Mouse (Mus musculus) thymus, postnatal 36 days (tissue): ENCODE measurements around the gene Ttc30a1.
"Not testable (repeated sequence)": the region's sequence is repeated elsewhere in the genome, so short reads cannot be mapped to it uniquely, and the experiment has no call there.

Experiments used
- DNase-seq, 2 experiments: peaks; one replicate each; pipeline ENCODE4 v3.0.0; 2022; ENCODE audit warnings: mixed read lengths in 2 of 2

Gene Ttc30a1

DNA sequence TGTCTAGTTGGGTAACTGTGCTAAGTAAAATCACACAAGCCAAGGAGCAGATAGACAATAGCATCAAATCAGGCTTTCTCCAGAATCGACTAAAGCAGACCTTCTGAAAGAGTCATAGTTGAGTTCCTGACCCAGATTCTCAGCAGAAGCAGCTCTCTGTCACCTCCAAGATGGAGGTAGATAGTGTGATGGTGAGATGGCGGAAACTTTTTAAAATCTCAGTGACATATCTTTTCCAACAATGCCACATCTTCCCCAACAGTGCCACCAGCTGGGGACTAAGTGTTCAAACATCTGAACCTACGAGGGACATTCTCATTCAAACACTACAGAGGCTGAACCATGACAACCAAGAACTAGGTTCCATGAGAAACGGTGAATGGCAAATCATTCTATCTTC is 859 bp upstream of the Ttc30a1 start:
- DNase-seq = no peak

DNA sequence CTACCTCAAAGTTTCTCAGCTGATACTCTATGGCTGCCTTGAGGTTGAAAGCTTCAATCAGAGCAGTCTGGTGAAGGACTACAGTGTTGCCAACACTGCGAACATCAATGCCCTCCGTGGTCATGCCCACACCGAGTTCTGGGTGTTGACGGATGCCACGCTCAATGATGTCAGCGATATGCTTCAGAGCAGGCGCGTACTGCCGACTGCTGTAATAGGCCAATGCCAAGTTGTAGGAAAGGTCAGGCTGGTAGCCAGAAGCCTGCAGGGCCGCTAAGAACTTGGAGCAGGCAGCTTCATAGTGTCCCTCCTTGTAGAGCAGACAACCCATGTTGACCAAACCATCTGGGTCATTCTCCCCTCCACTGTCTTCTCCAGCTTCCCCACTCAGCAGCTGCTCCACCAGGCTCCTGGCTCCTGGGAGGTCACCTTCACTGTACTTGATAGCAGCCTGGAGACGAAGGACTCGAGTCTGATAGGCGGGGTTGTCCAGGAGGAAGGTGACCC is 781 bp downstream of the Ttc30a1 start:
- not testable (repeated sequence) for DNase-seq

DNA sequence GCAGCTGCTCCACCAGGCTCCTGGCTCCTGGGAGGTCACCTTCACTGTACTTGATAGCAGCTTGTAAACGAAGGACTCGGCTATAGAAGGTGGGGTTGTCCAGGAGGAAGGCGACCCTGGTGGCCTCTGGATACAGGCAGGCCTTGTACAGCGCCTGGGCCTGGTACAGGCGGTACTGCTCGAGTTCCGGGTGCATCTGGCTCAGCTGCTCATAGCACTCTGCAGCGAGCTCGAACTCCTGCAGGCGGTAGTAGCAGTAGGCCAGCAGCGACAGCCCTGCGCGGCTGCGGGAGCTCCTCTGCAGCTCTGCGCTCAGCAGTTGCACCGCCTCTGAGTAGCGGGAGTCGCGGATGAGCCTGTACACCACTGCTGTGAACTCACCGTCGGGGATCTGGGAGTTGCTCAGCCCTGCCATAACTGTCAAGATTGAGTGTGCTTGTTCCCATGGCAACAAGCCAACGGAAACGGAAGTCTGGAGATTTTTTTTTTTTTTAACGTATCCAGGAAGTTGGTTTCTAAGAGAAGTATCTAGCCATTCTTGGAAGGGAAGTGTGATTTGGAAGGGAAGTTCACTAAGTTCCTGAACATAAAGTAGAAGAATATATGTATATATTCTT is 3.9 kb downstream of the Ttc30a1 start, which contains the start of gene Ttc30a2:
TSS of gene Ttc30a2 (minus strand) at position 419 of the 617 bp plus-strand sequence.
- peak in 1 of 2 experiments; percentile 21 for DNase-seq

DNA sequence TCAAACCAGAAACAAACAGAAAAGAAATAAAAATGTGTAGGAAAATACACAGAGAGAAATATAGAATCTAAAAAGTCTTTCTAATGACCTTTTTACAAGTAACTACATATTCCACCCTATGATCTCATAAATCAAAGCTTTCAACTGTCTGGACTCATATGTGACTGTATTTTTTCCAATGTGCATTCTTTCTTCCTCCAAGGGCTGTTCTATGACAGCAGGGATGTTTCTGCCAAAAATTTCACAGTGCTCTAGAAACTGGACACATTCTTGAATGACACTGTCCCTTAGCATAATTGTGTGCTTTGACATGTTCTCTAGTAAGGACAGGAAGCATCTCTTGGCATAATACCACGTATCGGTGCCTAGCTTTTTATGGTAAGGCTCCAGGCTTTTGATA is 5.7 kb downstream of the Ttc30a1 start:
- DNase-seq = not testable (repeated sequence)

DNA sequence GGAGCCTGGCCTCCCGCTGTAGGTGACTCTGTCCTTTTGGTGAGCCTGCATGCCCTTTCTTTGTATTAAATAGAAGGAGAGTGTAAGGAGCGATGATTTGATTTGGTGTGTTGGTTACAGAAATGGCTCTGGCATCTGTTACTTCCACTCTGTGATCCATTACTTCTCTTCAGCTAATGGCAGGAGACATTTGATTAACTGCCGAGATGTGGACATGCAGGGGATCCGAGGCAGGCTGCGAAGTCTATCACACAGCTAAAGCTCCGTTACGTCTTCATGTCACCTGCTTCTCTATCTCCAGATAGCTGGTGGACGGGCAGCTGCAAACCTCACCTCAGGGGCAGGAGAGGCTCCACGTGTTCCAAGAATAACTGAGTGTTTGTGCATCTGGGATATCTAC is 7.6 kb downstream of the Ttc30a1 start:
- no peak for DNase-seq

DNA sequence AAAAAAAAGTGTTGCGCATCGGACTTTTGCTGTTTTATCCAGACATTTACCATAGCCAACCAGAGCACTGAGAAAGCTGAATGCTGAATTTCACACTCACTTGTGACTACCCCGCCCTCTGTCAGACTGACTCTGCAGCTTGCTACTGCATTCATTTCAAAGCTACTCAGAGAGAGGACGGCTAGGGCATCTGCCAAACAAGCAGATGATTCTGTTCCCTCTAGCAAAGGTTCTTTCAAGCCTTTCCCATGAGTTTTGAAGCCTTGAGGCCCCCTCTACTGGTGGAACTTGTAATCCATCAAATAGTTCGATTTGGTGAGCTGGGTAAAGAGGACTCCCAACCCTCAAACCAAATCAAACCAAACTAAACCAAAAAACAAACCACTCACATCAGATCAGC is 16.8 kb downstream of the Ttc30a1 start:
- DNase-seq = peak; percentile 37 to 40

DNA sequence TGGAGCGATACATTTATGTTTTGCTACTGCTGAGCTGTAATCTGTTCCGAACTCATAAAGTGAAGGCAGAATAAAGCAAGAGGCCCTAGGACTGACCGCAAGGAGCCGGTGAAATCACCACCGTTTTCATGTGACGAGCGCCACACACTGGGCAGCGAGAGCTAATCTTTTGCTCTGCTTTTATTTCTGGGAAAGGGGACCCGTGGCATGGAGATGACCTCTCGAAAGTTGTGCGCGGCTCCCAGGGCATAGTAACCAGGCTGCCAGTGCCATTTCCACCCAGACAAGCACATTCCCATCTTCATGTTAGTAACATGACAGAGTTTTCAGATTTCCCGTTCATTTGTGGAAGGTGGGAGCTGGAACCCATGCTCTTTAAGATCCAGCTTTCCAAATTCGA is 17.3 kb downstream of the Ttc30a1 start:
- DNase-seq = peak; percentile 21 to 27

DNA sequence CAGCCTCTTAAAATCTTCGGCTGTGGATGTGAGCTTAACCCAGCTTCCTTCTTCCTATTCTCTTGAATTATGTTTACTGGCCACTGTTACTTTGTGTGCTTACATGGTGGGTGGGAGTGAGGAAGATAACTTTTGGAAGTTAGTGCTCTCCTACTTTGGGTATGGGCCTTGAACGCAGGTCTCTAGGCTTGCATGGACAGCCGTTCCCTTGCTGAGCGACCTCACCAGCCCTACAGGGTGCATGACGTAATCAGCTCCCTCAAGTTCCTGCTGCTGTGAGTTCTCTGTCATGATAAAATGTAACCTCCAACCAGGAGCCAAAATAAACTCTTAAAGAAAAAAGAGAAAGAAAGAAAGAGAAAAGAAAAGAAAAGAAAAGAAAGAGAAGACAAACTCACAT is 17.7 kb downstream of the Ttc30a1 start:
- no peak for DNase-seq

DNA sequence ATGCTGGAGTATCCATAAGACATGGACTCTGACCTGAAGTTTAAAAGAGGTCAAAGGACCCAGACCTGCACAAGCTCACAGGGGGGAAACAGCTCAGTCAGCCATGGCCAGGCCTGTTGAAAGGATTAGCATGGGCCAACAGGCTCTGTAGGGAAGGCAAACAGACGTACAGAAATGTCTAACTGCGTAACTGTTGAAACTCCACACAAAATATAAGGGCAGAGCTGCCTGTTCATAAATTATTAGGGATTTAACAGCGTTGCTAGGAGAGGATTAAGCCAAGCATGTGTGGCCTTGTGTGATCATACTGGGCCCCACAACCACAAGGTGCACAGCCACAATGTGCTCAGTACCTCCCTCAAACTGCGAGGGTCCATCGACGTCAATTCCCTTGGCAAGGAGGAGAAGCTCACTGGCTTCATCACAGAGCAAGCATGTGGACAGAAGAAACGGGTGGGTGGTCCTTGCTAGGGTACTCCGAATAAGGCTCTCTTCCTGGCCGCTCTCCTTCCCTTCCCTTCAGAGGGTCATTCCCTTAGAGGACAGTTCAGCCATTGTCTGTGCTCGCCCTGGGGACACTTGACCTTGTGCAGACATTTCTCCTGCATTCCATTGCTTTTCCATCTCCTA is 18.4 kb downstream of the Ttc30a1 start:
- DNase-seq = no peak

DNA sequence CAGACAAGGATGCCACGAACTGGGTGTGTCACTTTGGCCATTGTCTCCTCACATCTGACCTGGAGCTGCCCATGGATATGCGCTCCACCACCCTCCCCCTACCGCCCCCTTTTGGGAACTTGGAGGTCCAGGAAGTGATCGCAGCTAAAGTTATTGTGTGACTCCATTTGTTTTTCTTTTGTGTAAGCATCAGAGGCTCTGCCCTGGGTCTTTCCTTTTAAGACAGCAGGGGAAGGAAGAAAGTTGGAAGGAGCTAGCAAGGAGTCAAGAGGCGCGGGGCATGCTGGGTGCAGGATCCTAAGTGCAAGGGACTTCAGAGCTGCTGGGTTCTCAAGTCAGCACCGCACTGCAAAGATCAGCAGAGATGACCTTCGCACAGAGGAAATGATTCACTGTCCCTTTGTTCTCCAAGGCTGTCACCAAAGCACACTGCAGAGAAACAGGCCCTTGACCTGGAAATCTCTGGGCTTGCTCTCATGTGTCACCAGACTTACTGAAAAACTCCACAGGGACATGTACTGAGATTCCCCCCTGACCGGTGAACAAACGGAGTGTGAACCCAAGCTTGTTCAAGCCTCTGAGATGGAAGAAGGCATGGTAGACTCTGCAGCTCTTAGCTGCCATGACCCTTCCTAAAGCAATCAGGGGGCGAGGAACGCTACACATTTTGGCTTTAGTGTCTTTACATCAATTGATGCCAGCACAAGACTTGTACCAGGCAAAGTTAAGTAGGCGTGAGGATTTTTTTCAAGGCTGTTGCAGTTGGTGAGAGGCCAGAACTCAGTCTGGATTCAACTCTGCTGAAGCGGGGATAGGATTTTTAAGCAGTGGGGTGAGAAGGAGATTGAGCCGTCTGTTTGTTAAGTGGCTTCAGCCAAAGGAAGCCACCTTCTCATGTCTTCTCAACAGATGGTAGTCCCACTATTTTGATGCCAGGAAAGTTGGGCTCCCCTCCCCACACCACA is 21.1 kb downstream of the Ttc30a1 start:
- no peak for DNase-seq

DNA sequence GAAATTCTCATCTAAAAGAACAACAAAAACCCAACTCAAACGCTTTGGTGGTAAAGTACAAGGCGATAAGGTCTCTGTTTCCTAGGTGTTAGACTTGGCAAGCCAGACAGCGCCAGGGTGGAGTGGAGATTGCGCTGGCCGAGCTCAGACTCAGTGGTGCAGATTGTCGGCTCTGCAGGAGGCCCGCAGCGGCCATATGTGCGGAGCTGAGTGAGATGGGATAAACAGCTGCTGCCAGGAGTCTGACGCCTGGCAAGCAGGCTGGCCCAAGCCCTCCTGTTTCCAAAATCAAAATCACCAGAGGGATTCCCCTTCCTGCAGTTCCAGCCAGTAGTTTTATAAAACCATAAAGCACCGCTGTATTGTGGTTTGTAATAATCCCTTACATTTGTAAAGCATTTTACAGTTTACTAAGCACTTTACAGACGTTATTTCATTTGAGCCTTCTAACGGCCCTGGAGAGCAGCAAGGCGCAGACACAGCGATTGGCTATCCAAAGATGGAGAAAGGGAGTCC is 21.9 kb downstream of the Ttc30a1 start:
- no peak for DNase-seq

DNA sequence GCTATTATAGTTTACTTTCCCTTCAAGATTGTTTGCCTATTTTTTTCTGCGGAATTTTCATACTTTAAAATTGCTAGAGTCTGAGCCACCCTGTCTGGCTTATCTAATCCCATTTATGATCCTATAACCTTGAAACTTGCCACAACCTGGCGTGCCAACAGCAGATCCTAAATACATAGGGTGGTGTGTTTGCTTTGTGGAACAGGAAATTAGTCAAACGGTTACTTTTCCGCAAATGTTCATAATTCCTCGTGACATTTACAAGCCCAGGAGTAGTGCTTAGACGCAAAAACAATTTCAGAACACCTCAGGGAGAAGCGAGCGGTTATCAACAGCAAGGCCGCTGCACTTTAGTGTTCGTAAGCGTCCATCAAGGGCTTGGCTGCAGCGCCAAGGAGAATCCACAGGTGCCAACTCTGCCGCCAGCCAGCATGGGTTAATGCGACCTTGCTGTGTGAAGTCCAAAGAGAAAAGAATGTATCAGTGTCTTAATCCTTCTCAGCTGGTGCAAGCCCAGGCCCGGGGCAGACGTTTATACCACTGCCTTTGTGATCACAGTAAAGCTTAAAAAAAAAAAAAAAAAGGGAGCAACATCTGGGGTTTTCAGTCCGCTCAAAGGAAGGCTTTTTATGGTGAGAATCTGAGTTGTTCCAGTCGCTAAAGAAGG is 22.5 kb downstream of the Ttc30a1 start:
- no peak for DNase-seq

DNA sequence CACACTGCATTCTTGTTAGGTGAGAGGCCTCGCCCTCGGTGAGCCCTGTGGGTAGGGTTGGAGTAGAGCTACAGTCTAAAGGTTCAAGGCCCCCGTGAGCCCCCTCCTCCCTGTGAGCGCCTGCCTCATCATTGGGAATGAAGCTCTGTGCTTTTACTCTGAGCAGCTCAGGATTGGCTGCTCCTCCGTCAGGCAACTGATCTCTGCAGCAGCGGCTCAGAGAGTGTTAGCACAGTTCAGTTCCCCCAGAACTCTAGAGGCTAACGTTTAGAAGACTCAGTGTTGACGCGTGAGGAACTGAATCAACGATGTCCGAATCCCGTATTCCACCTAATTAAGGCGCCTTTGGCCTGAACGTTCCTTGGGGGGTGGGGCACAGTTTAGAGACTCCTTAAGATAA is 26.1 kb downstream of the Ttc30a1 start:
- DNase-seq = no peak

DNA sequence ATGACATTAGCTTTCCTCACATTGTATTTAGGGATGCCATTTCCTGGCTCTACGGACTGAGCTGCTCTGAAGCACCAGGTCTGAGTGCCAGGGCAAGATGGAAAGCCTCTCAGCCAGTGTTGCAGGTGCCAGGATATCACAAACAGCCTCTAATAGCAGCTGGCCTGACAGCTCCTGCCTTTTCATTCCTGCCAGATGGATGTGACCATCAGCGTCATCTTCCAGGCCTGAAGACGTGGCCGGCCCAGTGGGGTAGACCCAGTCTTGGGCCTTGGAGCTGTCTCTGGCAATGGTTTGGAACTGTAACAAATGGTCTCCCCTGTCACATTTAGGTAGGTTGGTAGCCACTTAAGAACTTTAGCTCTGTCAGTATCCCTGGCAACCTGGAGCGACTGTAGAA is 28.4 kb downstream of the Ttc30a1 start:
- no peak for DNase-seq

DNA sequence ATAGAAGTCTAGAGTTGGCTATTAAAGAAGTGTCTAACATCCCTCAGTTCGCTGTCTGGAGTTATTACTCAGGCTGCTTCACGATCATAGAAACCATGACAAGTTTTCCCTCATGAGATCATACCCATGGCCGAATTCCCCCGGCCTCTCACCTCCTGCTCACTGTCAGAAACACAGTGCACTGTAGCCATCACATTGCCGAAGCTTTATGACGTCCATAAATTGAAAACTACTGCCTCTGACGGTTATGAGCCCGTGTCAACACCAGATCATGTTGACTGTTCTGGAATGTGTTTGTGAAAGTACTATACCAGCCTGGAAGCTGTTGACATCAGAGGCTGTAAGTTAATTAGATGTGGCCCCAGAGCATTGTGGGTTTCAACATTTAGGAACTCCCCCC is 31.1 kb downstream of the Ttc30a1 start:
- no peak for DNase-seq

DNA sequence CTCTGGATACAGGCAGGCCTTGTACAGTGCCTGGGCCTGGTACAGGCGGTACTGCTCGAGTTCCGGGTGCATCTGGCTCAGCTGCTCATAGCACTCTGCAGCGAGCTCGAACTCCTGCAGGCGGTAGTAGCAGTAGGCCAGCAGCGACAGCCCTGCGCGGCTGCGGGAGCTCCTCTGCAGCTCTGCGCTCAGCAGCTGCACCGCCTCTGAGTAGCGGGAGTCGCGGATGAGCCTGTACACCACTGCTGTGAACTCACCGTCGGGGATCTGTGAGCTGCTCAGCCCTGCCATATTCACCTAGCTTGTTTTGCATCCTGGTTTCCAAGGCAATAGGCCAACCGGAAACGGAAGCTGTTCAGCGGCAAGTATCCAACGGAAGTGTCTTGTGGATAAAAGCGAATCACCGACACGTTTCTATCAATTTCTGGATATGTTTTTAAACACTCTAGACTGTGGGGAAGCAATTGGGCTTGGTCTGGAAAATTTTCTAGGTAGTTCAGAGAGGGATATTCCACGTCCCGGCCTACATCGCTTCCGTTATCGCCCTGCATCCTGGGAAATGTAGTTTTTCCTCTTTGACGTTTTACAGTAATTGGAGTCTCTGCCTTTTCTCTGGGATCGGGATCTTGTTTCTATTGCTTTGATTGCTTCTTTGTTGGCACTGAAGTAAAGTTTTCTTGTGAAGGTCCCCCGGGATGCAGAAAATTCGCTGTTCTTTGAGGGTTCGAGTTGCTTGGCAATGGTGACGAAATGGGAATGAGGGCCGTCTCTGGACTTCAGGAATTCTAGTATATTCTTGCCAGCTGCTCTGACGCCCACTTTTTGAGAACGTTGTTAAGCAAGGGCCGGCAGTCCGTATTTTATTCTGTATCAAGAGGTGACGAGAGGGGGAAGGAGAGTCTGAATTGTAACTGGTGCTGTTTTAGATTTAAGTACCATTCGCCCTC is 43.4 kb downstream of the Ttc30a1 start, which contains the start of gene Ttc30b:
TSS of gene Ttc30b (minus strand) at position 469 of the 947 bp plus-strand sequence.
- DNase-seq = peak; percentile 63 to 66

DNA sequence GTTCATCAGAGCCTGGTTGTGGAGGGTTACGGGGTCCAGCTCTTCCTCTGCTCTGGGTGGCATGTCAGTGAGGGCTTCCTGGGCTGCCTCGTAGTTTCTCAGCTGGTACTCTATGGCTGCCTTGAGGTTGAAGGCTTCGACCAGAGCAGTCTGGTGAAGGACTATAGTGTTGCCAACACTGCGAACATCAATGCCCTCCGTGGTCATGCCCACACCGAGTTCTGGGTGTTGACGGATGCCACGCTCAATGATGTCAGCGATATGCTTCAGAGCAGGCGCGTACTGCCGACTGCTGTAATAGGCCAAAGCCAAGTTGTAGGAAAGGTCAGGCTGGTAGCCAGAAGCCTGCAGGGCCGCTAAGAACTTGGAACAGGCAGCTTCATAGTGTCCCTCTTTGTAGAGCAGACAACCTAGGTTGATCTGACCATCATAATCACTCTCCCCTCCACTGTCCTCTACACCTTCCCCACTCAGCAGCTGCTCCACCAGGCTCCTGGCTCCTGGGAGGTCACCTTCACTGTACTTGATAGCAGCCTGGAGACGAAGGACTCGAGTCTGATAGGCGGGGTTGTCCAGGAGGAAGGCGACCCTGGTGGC is 44.1 kb downstream of the Ttc30a1 start:
- not testable (repeated sequence) for DNase-seq

DNA sequence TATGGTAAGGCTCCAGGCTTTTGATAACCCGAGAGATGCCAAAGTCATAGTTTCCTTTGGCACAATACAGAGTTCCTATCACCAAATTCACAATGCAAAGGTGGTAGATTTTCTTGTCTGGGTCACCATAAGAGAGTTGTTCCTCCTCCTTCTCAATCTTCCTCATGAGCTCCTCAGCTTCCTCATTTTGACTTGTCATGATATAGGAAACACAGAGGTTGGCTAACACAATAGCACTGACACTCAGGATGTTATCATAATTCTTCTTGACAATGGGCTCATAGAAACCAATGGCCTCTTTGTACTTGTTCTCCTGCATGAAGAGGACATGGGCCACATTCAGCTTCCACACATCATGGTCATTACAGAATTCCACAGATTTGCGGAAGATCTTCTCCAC is 45.1 kb downstream of the Ttc30a1 start:
- not testable (repeated sequence) for DNase-seq

DNA sequence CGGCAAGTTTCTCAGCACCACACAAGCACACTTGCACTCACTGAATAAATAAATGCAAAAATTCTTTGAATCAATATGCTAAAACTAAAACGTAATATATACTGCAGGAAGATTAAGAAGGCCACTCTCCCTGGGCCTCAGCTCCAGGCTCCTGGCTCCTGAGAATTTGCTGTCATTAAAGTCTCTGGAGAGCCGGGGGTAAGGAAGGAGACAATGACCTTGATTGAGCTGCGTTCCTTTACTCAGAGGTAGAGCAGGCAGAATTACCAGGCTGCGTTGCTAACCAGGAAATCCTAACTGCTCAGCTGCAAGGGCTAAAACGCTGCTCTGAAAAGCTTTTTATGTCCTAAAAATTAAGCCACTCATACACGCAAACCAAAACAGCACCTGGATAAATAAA is 48.2 kb downstream of the Ttc30a1 start:
- DNase-seq = no peak

DNA sequence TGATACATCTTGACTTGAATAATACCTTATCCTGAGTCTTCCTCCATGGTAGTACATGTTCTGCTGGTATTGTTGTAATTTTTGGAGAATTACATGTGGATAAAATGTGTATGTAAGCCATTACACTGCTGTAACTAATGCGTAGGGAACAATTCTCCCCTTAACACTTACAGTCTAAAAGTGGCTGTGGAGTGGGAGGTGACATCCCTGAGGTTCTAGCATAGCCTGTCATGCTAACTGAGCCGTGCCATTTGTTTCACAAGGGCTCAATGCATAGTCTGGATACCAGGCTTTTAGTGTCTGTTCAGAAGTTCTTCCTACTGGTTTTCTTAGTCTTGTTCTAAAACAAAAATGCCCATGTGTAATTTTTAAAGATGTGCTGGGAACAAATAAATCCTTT is 50.8 kb downstream of the Ttc30a1 start:
- DNase-seq = no peak
